Mouse (Mus musculus) myocyte (in vitro differentiated cells): ENCODE results near the gene Limch1.

ENCODE experiments used
- CEBPB ChIP-seq: IDR thresholded peaks from 2 replicates; pipeline ENCODE4 v1.6.1; 2011; ENCODE audit warnings: mild to moderate bottlenecking, moderate library complexity; ENCODE audit not compliant: poor library complexity, insufficient read depth, severe bottlenecking
- E2F4 ChIP-seq: IDR thresholded peaks from one replicate; pipeline ENCODE4 v1.6.1; 2011; ENCODE audit warnings: mild to moderate bottlenecking, control low read depth, moderate library complexity; ENCODE audit not compliant: insufficient read depth
- MAX ChIP-seq: IDR thresholded peaks from one replicate; pipeline ENCODE4 v1.6.1; 2011; ENCODE audit warnings: low read depth, mild to moderate bottlenecking, control low read depth
- MYOD1 ChIP-seq, 3 experiments: IDR thresholded peaks; one replicate each; pipeline ENCODE4 v1.6.1; 2011; ENCODE audit warnings: control low read depth in 2 of 3, low read depth in 2 of 3, mild to moderate bottlenecking in 2 of 3, moderate library complexity in 1 of 3; ENCODE audit not compliant: insufficient read length in 2 of 3, control insufficient read depth in 1 of 3
- MYOG ChIP-seq, 3 experiments: IDR thresholded peaks; one replicate each; pipeline ENCODE4 v1.6.1; 2011; ENCODE audit warnings: control low read depth in 2 of 3, low read depth in 2 of 3, mild to moderate bottlenecking in 2 of 3; ENCODE audit not compliant: insufficient read length in 2 of 3, control insufficient read depth in 1 of 3, insufficient read depth in 1 of 3
- POLR2A ChIP-seq: IDR thresholded peaks from one replicate; pipeline ENCODE4 v1.6.1; 2011; ENCODE audit warnings: low read depth, mild to moderate bottlenecking, control low read depth, moderate library complexity; ENCODE audit not compliant: insufficient read length
- POLR2AphosphoS2 ChIP-seq: IDR thresholded peaks from one replicate; pipeline ENCODE4 v1.6.1; 2011; ENCODE audit warnings: low read depth, control low read depth; ENCODE audit not compliant: insufficient read length
- REST ChIP-seq: IDR thresholded peaks from one replicate; pipeline ENCODE4 v1.6.1; 2011; ENCODE audit warnings: mild to moderate bottlenecking, control low read depth, moderate library complexity; ENCODE audit not compliant: insufficient read depth, insufficient read length
- SRF ChIP-seq: IDR thresholded peaks from one replicate; pipeline ENCODE4 v1.6.1; 2011; ENCODE audit warnings: low read depth; ENCODE audit not compliant: control insufficient read depth, insufficient read length
- TCF12 ChIP-seq: IDR thresholded peaks from one replicate; pipeline ENCODE4 v1.6.1; 2011; ENCODE audit warnings: mild to moderate bottlenecking, control low read depth; ENCODE audit not compliant: poor library complexity, insufficient read depth, severe bottlenecking
- TCF3 ChIP-seq: IDR thresholded peaks from one replicate; pipeline ENCODE4 v1.6.1; 2011; ENCODE audit warnings: low read depth, control low read depth; ENCODE audit not compliant: insufficient read length
- USF1 ChIP-seq: IDR thresholded peaks from one replicate; pipeline ENCODE4 v1.6.1; 2011; ENCODE audit warnings: low read depth, mild to moderate bottlenecking, control low read depth, moderate library complexity

DNA sequence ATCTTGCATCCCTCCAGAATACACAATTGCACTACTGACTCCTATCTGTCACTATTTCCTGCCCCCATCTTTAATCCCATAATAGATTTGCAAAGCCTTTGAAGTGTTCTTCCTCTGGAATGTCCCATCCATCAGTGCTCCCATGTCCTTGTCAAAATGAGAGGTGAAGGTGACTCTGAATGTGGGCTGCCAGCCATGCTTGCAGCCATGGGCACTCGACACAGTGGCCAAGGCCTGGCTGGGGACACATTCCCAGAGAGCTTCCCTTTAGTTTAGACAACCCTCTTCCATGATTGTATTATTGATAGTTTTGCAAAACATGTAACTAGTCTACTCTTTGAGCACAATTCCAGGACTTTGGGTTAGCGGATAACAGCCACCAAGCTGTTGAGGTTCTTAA, 96.3 kb downstream of the Limch1 start:
- no peak for TF ChIP-seq POLR2A
- no peak for TF ChIP-seq E2F4
- no peak for TF ChIP-seq CEBPB
- no peak for TF ChIP-seq MYOG (IDR thresholded peaks at IDR 0.05; ENCODE audit: control insufficient read depth in 1 of 3, insufficient read depth in 1 of 3, insufficient read length in 2 of 3, low read depth in 2 of 3)
- TF ChIP-seq SRF: no peak
- no peak for TF ChIP-seq POLR2AphosphoS2
- TF ChIP-seq USF1: no peak
- no peak for TF ChIP-seq TCF12
- no peak for TF ChIP-seq TCF3
- TF ChIP-seq MYOD1 (IDR thresholded peaks at IDR 0.05; ENCODE audit: control insufficient read depth in 1 of 3, insufficient read length in 2 of 3, low read depth in 2 of 3): no peak
- no peak for TF ChIP-seq MAX
- no peak for TF ChIP-seq REST
